Mouse (Mus musculus) small intestine, adult 2 months (tissue): ENCODE measurements around the gene Gm19402.

Source experiments
- CTCF ChIP-seq: fragments of 200-500 bp; IDR thresholded peaks from 2 replicates; pipeline ENCODE4 v1.5.1; 2012; ENCODE audit warnings: low read depth, mild to moderate bottlenecking, control low read depth, inconsistent platforms, low read length, moderate library complexity, mixed read lengths; ENCODE audit not compliant: insufficient replicate concordance, insufficient read length; ENCODE audit errors: extremely low read depth
- POLR2A ChIP-seq: fragments of 200-500 bp; IDR thresholded peaks from 2 replicates; pipeline ENCODE4 v1.6.1; 2012; ENCODE audit warnings: low read depth, mild to moderate bottlenecking, control low read depth, inconsistent platforms, low read length, moderate library complexity

GRCm38 (mm10) chr10:77713734-77714133, 23.2 kb upstream of the Gm19402 start:
- no peak for TF ChIP-seq CTCF
- no peak for TF ChIP-seq POLR2A
